Mouse (Mus musculus): ENCODE results near the gene Irf2.

GRCm38 (mm10) chr8:46862508-46862907 is 123.0 kb downstream of the Irf2 start:
- TF ChIP-seq CTCF (IDR thresholded peaks at IDR 0.05; ENCODE audit: low read depth) (no peak), EP300 (IDR thresholded peaks at IDR 0.05; ENCODE audit: low read depth) (no peak)

Data from liver, postnatal 0 days (tissue).